Mouse (Mus musculus): ENCODE data around the gene Psmd7. TPM values are rescaled to one million over a fixed set of nuclear protein-coding genes. Genes with fewer than 3 reads are reported as not detected.

Gene Psmd7
- polyA plus RNA-seq, 1 experiment: 35.9 TPM

DNA sequence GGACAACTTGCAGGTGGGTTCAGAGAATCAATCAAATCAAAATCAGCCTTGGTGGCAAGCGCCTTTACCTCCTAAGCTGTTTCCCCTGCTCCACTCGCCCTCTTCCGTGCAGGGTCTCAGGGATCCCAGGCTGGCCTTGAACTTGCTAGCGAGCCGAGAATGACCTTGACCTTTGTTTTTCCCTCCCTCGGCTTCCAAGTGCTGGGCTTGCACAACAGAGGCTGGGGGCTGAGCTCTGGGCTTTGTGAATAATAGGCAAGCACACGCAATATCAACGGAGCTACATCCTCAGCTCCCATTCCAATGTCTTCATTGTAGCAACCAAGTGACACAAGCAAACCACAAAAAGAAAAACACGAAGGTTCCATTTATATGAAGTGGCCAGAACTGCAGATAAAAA lies 26.1 kb downstream of the Psmd7 start:
- peaks cover 25% of the 10 kb centered on the region for H3K36me3 ChIP-seq (replicated peaks; ENCODE audit: low read length)
- peaks cover 2% of the 10 kb centered on the region for H3K27me3 ChIP-seq (replicated peaks)
- no peak overlapping the region for H3K4me3 ChIP-seq (replicated peaks)
- TF ChIP-seq GATA1 (IDR thresholded peaks at IDR 0.05; ENCODE audit: borderline replicate concordance, low read length): no peak
- no peak for TF ChIP-seq FLI1 (IDR thresholded peaks at IDR 0.05; ENCODE audit: low read length)
- H3K9me3 ChIP-seq: no peaks in the 10 kb centered on the region
- peaks cover 38% of the 10 kb centered on the region for H3K4me1 ChIP-seq

DNA sequence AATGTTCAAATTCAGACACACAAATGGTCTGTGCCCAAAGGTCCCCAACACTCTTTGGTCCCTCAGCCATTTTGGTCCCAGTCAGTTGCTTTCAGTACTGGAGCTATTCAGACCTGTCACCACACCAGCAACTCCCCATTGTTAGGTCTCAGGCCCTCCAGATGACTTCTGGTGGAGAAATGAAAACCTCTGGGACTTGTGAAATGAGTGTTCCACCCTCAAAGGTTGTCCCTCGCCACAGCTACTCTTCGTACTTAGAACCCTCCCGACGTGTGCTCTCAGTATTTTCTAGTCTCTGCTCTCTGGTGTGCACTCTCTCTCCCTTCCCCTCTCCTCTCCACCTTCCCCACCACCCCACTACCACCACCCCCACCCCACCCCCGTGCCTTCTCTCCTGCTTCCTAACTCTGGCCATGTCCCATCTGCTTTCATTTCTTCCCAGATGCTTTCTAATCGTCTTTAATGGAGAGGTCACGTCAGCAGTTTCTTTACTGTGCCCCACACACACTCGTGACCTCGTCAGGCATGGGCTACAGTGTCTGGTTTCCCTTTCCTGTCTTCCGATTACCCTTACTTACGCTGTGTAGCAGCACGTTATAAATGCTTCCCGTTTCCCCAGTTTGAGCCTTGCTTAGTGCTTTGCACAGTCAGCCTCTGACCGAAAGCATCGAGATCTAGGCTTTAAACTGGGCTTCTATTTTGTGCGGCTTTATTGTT lies 27.3 kb downstream of the Psmd7 start:
- no peak for TF ChIP-seq GATA1 (IDR thresholded peaks at IDR 0.05; ENCODE audit: borderline replicate concordance, low read length)
- TF ChIP-seq FLI1 (IDR thresholded peaks at IDR 0.05; ENCODE audit: low read length): no peak
- Histone ChIP-seq H3K4me1 (peaks cover 49% of the 10 kb centered on the region), H3K36me3 (replicated peaks; ENCODE audit: low read length) (peaks cover 37% of the 10 kb centered on the region), H3K4me3 (replicated peaks) (peak overlapping the region; percentile 88), H3K9me3 (no peaks in the 10 kb centered on the region), H3K27me3 (replicated peaks) (peaks cover 2% of the 10 kb centered on the region)

GRCm38 (mm10) chr8:107556511-107556936 lies 31.7 kb downstream of the Psmd7 start:
- Histone ChIP-seq H3K9me3 (no peaks in the 10 kb centered on the region), H3K27me3 (replicated peaks) (no peaks in the 10 kb centered on the region), H3K4me1 (peaks cover 56% of the 10 kb centered on the region), H3K36me3 (replicated peaks; ENCODE audit: low read length) (peaks cover 76% of the 10 kb centered on the region), H3K4me3 (replicated peaks) (no peak overlapping the region)
- TF ChIP-seq GATA1 (IDR thresholded peaks at IDR 0.05; ENCODE audit: borderline replicate concordance, low read length) (no peak), FLI1 (IDR thresholded peaks at IDR 0.05; ENCODE audit: low read length) (no peak)

DNA sequence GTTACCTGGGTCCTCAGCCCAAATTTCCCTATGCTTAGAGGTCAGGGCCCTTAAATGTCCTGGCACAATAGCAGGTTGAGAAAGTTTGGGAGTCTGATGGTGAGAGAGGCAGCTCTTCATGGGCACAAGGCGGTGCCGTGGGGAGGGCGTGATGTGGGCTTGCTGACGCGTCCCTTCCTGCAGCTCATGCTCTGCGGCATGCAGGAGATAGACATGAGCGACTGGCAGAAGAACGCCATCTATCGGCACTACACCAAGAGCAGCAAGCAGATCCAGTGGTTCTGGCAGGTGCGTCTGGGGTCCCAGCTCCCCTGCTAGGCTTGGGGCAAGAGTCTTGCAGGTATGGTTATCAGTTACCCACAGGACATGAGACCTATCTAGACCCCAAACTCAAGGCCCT lies 33.0 kb downstream of the Psmd7 start:
- no peaks in the 10 kb centered on the region for H3K9me3 ChIP-seq
- no peak for TF ChIP-seq FLI1 (IDR thresholded peaks at IDR 0.05; ENCODE audit: low read length)
- H3K4me1 ChIP-seq: peaks cover 55% of the 10 kb centered on the region
- H3K36me3 ChIP-seq (replicated peaks; ENCODE audit: low read length): peaks cover 89% of the 10 kb centered on the region
- peak overlapping the region; percentile 29 for H3K4me3 ChIP-seq (replicated peaks)
- no peaks in the 10 kb centered on the region for H3K27me3 ChIP-seq (replicated peaks)

DNA sequence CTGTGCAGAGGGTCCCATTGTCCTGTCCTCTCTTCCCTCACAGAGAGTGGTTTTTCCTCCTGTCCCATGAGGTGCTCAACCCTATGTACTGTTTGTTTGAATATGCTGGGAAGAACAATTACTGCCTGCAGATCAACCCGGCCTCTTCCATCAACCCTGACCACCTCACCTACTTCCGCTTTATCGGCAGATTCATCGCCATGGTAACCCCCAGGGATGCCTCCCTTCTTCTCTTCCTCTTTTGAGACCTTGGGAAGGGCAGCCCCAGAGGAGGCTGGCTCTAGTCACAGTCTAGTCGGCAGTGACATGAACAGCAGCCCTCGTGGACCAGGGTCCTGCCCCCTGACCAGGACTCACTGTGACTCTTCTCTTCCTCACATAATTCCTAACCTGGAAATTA lies 36.0 kb downstream of the Psmd7 start:
- Histone ChIP-seq H3K36me3 (replicated peaks; ENCODE audit: low read length) (peaks cover 97% of the 10 kb centered on the region), H3K9me3 (no peaks in the 10 kb centered on the region), H3K4me1 (peaks cover 72% of the 10 kb centered on the region), H3K4me3 (replicated peaks) (no peak overlapping the region), H3K27me3 (replicated peaks) (no peaks in the 10 kb centered on the region)
- TF ChIP-seq GATA1 (IDR thresholded peaks at IDR 0.05; ENCODE audit: borderline replicate concordance, low read length): no peak
- TF ChIP-seq FLI1 (IDR thresholded peaks at IDR 0.05; ENCODE audit: low read length): no peak

GRCm38 (mm10) chr8:107546817-107547216 lies 41.4 kb downstream of the Psmd7 start:
- Histone ChIP-seq H3K36me3 (replicated peaks; ENCODE audit: low read length) (peaks cover 99% of the 10 kb centered on the region), H3K9me3 (no peaks in the 10 kb centered on the region), H3K27me3 (replicated peaks) (no peaks in the 10 kb centered on the region), H3K4me3 (replicated peaks) (peak overlapping the region; percentile 59), H3K4me1 (peaks cover 92% of the 10 kb centered on the region)
- TF ChIP-seq FLI1 (IDR thresholded peaks at IDR 0.05; ENCODE audit: low read length) (no peak), GATA1 (IDR thresholded peaks at IDR 0.05; ENCODE audit: borderline replicate concordance, low read length) (no peak)

DNA sequence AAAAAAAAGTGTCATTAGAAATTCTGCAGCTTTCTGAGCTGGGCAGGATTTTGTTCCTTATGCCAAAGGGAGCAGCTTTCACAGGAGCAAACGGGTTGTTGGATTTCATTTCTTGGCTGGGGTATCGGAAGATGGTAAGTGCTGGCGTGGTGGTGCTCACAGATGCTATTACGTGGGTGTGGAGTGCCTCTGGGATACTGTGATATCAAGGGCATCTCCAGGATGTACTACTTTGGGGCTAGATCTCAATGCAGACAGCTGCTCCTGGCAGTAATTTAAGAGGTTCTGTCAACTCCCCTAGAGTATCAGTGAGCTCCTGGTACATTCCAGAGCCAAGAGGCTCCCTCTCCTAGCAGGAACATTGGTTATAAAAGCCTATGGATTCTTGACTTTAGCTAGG lies 42.1 kb downstream of the Psmd7 start:
- Histone ChIP-seq H3K36me3 (replicated peaks; ENCODE audit: low read length) (peaks cover 99% of the 10 kb centered on the region), H3K4me1 (peaks cover 93% of the 10 kb centered on the region)
- no peak for TF ChIP-seq FLI1 (IDR thresholded peaks at IDR 0.05; ENCODE audit: low read length)
- no peak for TF ChIP-seq GATA1 (IDR thresholded peaks at IDR 0.05; ENCODE audit: borderline replicate concordance, low read length)

DNA sequence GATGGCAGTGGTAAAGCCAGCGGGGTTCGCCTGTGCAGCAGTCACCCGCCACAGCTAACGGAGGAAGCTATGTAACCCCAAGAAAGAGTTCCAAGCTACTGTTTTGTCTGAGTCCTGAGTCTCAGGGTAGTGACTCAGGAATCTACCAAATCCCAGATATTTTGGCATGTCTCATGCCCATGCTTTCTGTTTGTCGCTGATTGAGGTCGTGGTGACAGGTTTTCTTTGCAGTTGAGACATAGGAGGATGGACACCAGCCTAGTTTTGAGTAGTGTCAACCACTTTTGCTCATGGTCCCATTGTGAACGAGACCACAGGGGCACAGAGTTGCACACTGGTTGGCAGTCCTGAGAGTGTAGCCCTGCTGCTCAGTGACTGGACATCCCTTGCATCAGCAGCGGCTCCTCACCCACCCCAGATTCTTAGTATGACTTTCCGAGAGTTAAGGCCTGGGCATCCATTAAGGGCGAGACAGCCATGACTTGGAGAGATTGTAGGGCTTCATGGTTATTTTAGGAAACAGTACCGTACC lies 42.6 kb downstream of the Psmd7 start:
- Histone ChIP-seq H3K4me1 (peaks cover 93% of the 10 kb centered on the region), H3K36me3 (replicated peaks; ENCODE audit: low read length) (peaks cover 99% of the 10 kb centered on the region), H3K4me3 (replicated peaks) (peak overlapping the region; percentile 84), H3K27me3 (replicated peaks) (no peaks in the 10 kb centered on the region), H3K9me3 (no peaks in the 10 kb centered on the region)
- TF ChIP-seq FLI1 (IDR thresholded peaks at IDR 0.05; ENCODE audit: low read length) (no peak), GATA1 (IDR thresholded peaks at IDR 0.05; ENCODE audit: borderline replicate concordance, low read length) (no peak)

More for the DNA sequence above, 42.1 kb downstream of the Psmd7 start:
- peak overlapping the region; percentile 78 for H3K4me3 ChIP-seq (replicated peaks)
- H3K27me3 ChIP-seq (replicated peaks): no peaks in the 10 kb centered on the region
- H3K9me3 ChIP-seq: no peaks in the 10 kb centered on the region

- peaks cover 92% of the 10 kb centered on the region for H3K4me1 ChIP-seq
- H3K9me3 ChIP-seq: no peaks in the 10 kb centered on the region
- peak overlapping the region; percentile 84 for H3K4me3 ChIP-seq (replicated peaks)
- H3K27me3 ChIP-seq (replicated peaks): no peaks in the 10 kb centered on the region
- H3K36me3 ChIP-seq (replicated peaks; ENCODE audit: low read length): peaks cover 99% of the 10 kb centered on the region
- TF ChIP-seq FLI1 (IDR thresholded peaks at IDR 0.05; ENCODE audit: low read length): no peak
- no peak for TF ChIP-seq GATA1 (IDR thresholded peaks at IDR 0.05; ENCODE audit: borderline replicate concordance, low read length)
Measured at GRCm38 (mm10) chr8:107544651-107545174, 43.6 kb downstream of the Psmd7 start.

DNA sequence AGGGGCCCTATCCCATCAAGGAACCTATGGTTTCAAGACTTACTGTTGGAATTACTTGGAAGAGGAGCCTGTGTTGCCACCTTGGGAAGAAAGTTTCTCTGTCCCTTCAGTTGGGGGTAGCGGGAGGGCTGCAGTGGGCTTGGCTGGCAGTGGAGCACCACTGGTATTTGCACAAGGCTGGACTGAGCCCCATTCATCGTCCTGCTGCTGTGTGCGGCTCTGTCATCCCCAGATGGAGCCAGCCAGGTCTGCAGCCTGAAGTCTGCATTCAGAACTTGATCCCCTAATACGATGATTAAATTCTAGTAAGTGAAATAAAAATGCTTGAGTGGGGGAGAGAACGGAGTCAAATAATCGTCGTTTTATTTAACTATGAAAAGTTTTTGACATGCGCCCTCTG lies 44.1 kb downstream of the Psmd7 start:
- H3K36me3 ChIP-seq (replicated peaks; ENCODE audit: low read length): peaks cover 99% of the 10 kb centered on the region
- H3K9me3 ChIP-seq: no peaks in the 10 kb centered on the region
- TF ChIP-seq GATA1 (IDR thresholded peaks at IDR 0.05; ENCODE audit: borderline replicate concordance, low read length) (no peak), FLI1 (IDR thresholded peaks at IDR 0.05; ENCODE audit: low read length) (no peak)
- H3K4me1 ChIP-seq: peaks cover 88% of the 10 kb centered on the region
- H3K4me3 ChIP-seq (replicated peaks): peak overlapping the region; percentile 53
- no peaks in the 10 kb centered on the region for H3K27me3 ChIP-seq (replicated peaks)

All from megakaryocyte, embryonic 14.5 days (primary cell).